Mouse (Mus musculus) kidney, embryonic 14.5 days (tissue): Measurements from ENCODE around the gene Wap. TPM values are rescaled to one million over a fixed set of nuclear protein-coding genes. Genes with fewer than 3 reads are reported as not detected.

Experiments
- ATAC-seq: fragments of 200-750 bp; cut with Nextera tagmentation; 2 replicates; pipeline ENCODE4 v1.8.0; 2017; ENCODE audit warnings: moderate number of reproducible peaks, mild to moderate bottlenecking, moderate TSS enrichment, moderate library complexity; ENCODE audit not compliant: low FRiP score, low TSS enrichment
- H3K27ac ChIP-seq: fragments of 300-500 bp; sonication (generic); 2 replicates; pipeline ENCODE4 v1.5.1; 2014; ENCODE audit warnings: low read depth, mild to moderate bottlenecking, low read length, moderate library complexity, mixed read lengths
- H3K27me3 ChIP-seq: fragments of 300-500 bp; sonication (generic); 2 replicates; pipeline ENCODE4 v1.6.1; 2014; ENCODE audit warnings: mild to moderate bottlenecking, low read length; ENCODE audit not compliant: control insufficient read depth, insufficient read depth
- H3K36me3 ChIP-seq: fragments of 300-500 bp; sonication (generic); 2 replicates; pipeline ENCODE4 v1.6.1; 2014; ENCODE audit warnings: low read length, mixed read lengths; ENCODE audit not compliant: control insufficient read depth, insufficient read depth
- H3K4me1 ChIP-seq: fragments of 300-500 bp; sonication (generic); 2 replicates; pipeline ENCODE4 v1.6.1; 2014; ENCODE audit warnings: low read length, mixed read lengths; ENCODE audit not compliant: control insufficient read depth, insufficient read depth
- H3K4me2 ChIP-seq: fragments of 300-500 bp; sonication (generic); replicated peaks from 2 replicates; pipeline ENCODE4 v1.6.1; 2014; ENCODE audit warnings: low read depth, mild to moderate bottlenecking, low read length
- H3K4me3 ChIP-seq: fragments of 300-500 bp; sonication (generic); 2 replicates; pipeline ENCODE4 v1.5.1; 2014; ENCODE audit warnings: mild to moderate bottlenecking, low read length
- H3K9ac ChIP-seq: fragments of 300-500 bp; sonication (generic); 2 replicates; pipeline ENCODE4 v1.6.1; 2014; ENCODE audit warnings: low read depth, mild to moderate bottlenecking, low read length, moderate library complexity
- H3K9me3 ChIP-seq: fragments of 300-500 bp; sonication (generic); 2 replicates; pipeline ENCODE4 v1.6.1; 2016; ENCODE audit warnings: low read length; ENCODE audit not compliant: control insufficient read depth
- WGBS: fragments of 180-500 bp; shearing (Covaris S2); extraction: QIAGEN DNeasy Blood & Tissue Kit; methylation state at CpG from one replicate; pipeline ENCODE4 v1.1.7; 2014; 5-methylcytosine and 5-hydroxymethylcytosine counted together
- polyA plus RNA-seq: library from polyadenylated mRNA; unstranded; fragments of >200 nt; fragmentation: Nextera tagmentation; extraction: Ambion mirVana; gene quantifications from 2 replicates; pipeline ENCODE4 v1.2.1, GENCODE M21; 2014

The Wap gene
- not detected in 2 replicates for polyA plus RNA-seq

GRCm38 (mm10) chr11:6638537-6638936, at the start of gene Wap:
Gene Wap (minus strand): TSS chr11:6638637.
- no peak within 1 kb of the TSS for H3K9ac ChIP-seq
- no peak within 1 kb of the TSS for H3K4me2 ChIP-seq
- H3K27me3 ChIP-seq: no peaks in the 10 kb centered on the region
- no peaks in the 10 kb centered on the region for H3K9me3 ChIP-seq
- no peak within 1 kb of the TSS for H3K27ac ChIP-seq
- WGBS: 93% methylated on average over 4 of the region's 4 CpGs
- H3K4me3 ChIP-seq: no peak within 1 kb of the TSS
- H3K36me3 ChIP-seq: no peaks in the 10 kb centered on the region
- ATAC-seq: no peak
- no peaks in the 10 kb centered on the region for H3K4me1 ChIP-seq

GRCm38 (mm10) chr11:6684741-6685140, 46.3 kb upstream of the Wap start:
- Histone ChIP-seq H3K9me3 (no peaks in the 10 kb centered on the region), H3K27me3 (no peaks in the 10 kb centered on the region), H3K4me2 (no peak overlapping the region), H3K4me1 (peaks cover 10% of the 10 kb centered on the region; the same call in 1 of the 2 replicates), H3K27ac (no peak overlapping the region), H3K9ac (no peak overlapping the region), H3K4me3 (no peak overlapping the region), H3K36me3 (no peaks in the 10 kb centered on the region)
- no peak for ATAC-seq
- 70% methylated on average over 3 of the region's 3 CpGs for WGBS

GRCm38 (mm10) chr11:6680397-6680818, 42.0 kb upstream of the Wap start:
- Histone ChIP-seq H3K27me3 (no peaks in the 10 kb centered on the region), H3K4me3 (no peak overlapping the region), H3K4me2 (no peak overlapping the region; the same call in 1 of the 2 replicates), H3K27ac (peak overlapping the region; percentile 70), H3K9me3 (no peaks in the 10 kb centered on the region), H3K9ac (peak overlapping the region; percentile 32; the same call in 1 of the 2 replicates), H3K36me3 (no peaks in the 10 kb centered on the region), H3K4me1 (peaks cover 10% of the 10 kb centered on the region; the same call in 1 of the 2 replicates)
- 15% methylated on average over 10 of the region's 10 CpGs for WGBS
- ATAC-seq: peak; percentile 77

GRCm38 (mm10) chr11:6679694-6680396, 41.4 kb upstream of the Wap start:
- no peaks in the 10 kb centered on the region for H3K36me3 ChIP-seq
- 52% methylated on average over 17 of the region's 17 CpGs for WGBS
- no peaks in the 10 kb centered on the region for H3K27me3 ChIP-seq
- H3K4me2 ChIP-seq: no peak overlapping the region; the same call in 1 of the 2 replicates
- H3K9ac ChIP-seq: peak overlapping the region; percentile 32; the same call in 1 of the 2 replicates
- peaks cover 10% of the 10 kb centered on the region; the same call in 1 of the 2 replicates for H3K4me1 ChIP-seq
- H3K9me3 ChIP-seq: no peaks in the 10 kb centered on the region
- ATAC-seq: peak; percentile 22; the same call in 1 of the 2 replicates
- no peak overlapping the region for H3K4me3 ChIP-seq
- peak overlapping the region; percentile 70 for H3K27ac ChIP-seq

GRCm38 (mm10) chr11:6677530-6677929, 39.1 kb upstream of the Wap start:
- no peaks in the 10 kb centered on the region for H3K36me3 ChIP-seq
- ATAC-seq: peak; percentile 69
- no peak overlapping the region for H3K4me2 ChIP-seq
- H3K27me3 ChIP-seq: no peaks in the 10 kb centered on the region
- H3K4me1 ChIP-seq: peaks cover 10% of the 10 kb centered on the region; the same call in 1 of the 2 replicates
- no peak overlapping the region for H3K27ac ChIP-seq
- no peak overlapping the region for H3K9ac ChIP-seq
- no peaks in the 10 kb centered on the region for H3K9me3 ChIP-seq
- WGBS: 21% methylated on average over 7 of the region's 7 CpGs
- H3K4me3 ChIP-seq: no peak overlapping the region

- H3K27me3 ChIP-seq: no peaks in the 10 kb centered on the region
- 87% methylated on average over 9 of the region's 9 CpGs for WGBS
- ATAC-seq: no peak
These were observed 38.2 kb upstream of the Wap start for GRCm38 (mm10) chr11:6676641-6677040.

GRCm38 (mm10) chr11:6675402-6675801, 37.0 kb upstream of the Wap start:
- H3K36me3 ChIP-seq: no peaks in the 10 kb centered on the region
- no peak overlapping the region for H3K9ac ChIP-seq
- no peak overlapping the region for H3K4me3 ChIP-seq
- no peaks in the 10 kb centered on the region for H3K27me3 ChIP-seq
- H3K9me3 ChIP-seq: no peaks in the 10 kb centered on the region
- WGBS: 39% methylated on average over 7 of the region's 7 CpGs
- H3K4me2 ChIP-seq: no peak overlapping the region
- peaks cover 6% of the 10 kb centered on the region; the same call in 1 of the 2 replicates for H3K4me1 ChIP-seq
- no peak for ATAC-seq
- no peak overlapping the region for H3K27ac ChIP-seq

More at GRCm38 (mm10) chr11:6676641-6677040, 38.2 kb upstream of the Wap start:
- no peak overlapping the region for H3K9ac ChIP-seq
- no peak overlapping the region for H3K27ac ChIP-seq
- no peaks in the 10 kb centered on the region for H3K36me3 ChIP-seq
- H3K4me2 ChIP-seq: no peak overlapping the region
- no peaks in the 10 kb centered on the region for H3K9me3 ChIP-seq
- no peak overlapping the region for H3K4me3 ChIP-seq
- H3K4me1 ChIP-seq: peaks cover 10% of the 10 kb centered on the region; the same call in 1 of the 2 replicates

GRCm38 (mm10) chr11:6674701-6675100, 36.3 kb upstream of the Wap start:
- Histone ChIP-seq H3K27ac (no peak overlapping the region), H3K9ac (no peak overlapping the region), H3K4me2 (no peak overlapping the region), H3K36me3 (no peaks in the 10 kb centered on the region), H3K9me3 (no peaks in the 10 kb centered on the region), H3K4me3 (no peak overlapping the region), H3K4me1 (no peaks in the 10 kb centered on the region), H3K27me3 (no peaks in the 10 kb centered on the region)
- WGBS: 88% methylated on average over 9 of the region's 9 CpGs
- ATAC-seq: no peak

GRCm38 (mm10) chr11:6670826-6671225, 32.4 kb upstream of the Wap start:
- Histone ChIP-seq H3K4me1 (no peaks in the 10 kb centered on the region), H3K27me3 (no peaks in the 10 kb centered on the region), H3K4me3 (no peak overlapping the region), H3K9ac (no peak overlapping the region), H3K9me3 (no peaks in the 10 kb centered on the region; the same call in 1 of the 2 replicates), H3K36me3 (no peaks in the 10 kb centered on the region), H3K4me2 (no peak overlapping the region), H3K27ac (no peak overlapping the region)
- 89% methylated on average over 4 of the region's 4 CpGs for WGBS
- ATAC-seq: no peak
